9 mouse cellular contexts compared by ENCODE assay signal in the genomic region with DNA sequence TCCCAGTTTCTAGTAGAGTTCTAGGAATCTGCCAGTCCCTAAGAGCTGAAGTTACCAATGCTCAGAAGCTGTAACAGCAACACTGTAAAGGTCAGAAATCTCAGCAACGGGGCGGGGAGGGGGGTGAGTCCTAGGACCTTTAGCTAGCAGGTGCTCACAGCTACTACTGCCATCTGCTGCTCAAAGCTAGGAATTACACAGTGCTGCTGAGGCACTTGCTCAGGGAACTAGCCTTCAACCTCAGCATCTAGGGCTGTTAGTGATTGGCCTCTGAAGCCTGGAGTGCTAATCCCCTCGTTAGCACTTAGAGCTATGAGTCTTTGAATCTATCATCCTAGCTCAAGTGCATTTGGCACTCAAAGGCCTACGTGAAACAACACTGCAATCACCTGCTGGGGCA. TPM values are rescaled to one million over a fixed set of nuclear protein-coding genes. Genes with fewer than 3 reads are reported as not detected.
DNase-seq lines count a peak whose midpoint lies in the region; ATAC-seq lines count a peak whose summit lies in the region.
"Had no signal": no experiment of that assay in that cellular context is flagged by ENCODE, and none has a peak within 500 bp of the region (broad histone marks: within the 10 kb centered on the region; RNA-seq: fewer than 3 reads in every experiment).

No protein-coding gene starts in this region.

- intact Hi-C loops in heart, postnatal 10 days (cut with DNase I), result no loop called here

- H3K27me3 ChIP-seq in heart, embryonic 12.5 days (replicated peaks), result no peaks in the 10 kb centered on the region
- no peaks in the 10 kb centered on the region for H3K27me3 ChIP-seq in limb, embryonic 11.5 days (ENCODE audit: control insufficient read depth, insufficient read depth, low read length)
- H3K27me3 ChIP-seq in neural tube, embryonic 12.5 days (replicated peaks), result no peaks in the 10 kb centered on the region
- H3K27me3 ChIP-seq: limb, embryonic 12.5 days had no signal

- ATAC-seq in heart, embryonic 12.5 days (ENCODE audit: insufficient number of reproducible peaks, low FRiP score), result no peak
- no peak for ATAC-seq in limb, embryonic 11.5 days (ENCODE audit: insufficient number of reproducible peaks, low FRiP score, low TSS enrichment, low read depth)
- ATAC-seq in neural tube, embryonic 12.5 days (ENCODE audit: low FRiP score, low read depth), result peak; percentile 53; the same call in 1 of the 2 replicates

- 14% methylated on average over 4 of the region's 4 CpGs for WGBS in heart, embryonic 12.5 days
- WGBS in limb, embryonic 11.5 days, result 12% methylated on average over 4 of the region's 4 CpGs
- WGBS in neural tube, embryonic 12.5 days, result 19% methylated on average over 4 of the region's 4 CpGs

- no peak overlapping the region for H3K27ac ChIP-seq in heart, embryonic 12.5 days (ENCODE audit: poor library complexity, severe bottlenecking)
- H3K27ac ChIP-seq in limb, embryonic 11.5 days (replicated peaks; ENCODE audit: low read depth, low read length), result no peak overlapping the region
- H3K27ac ChIP-seq in neural tube, embryonic 12.5 days, result no peak overlapping the region
- H3K27ac ChIP-seq: limb, embryonic 12.5 days had no signal

- no peak overlapping the region for H3K4me2 ChIP-seq in heart, embryonic 12.5 days
- H3K4me2 ChIP-seq in limb, embryonic 11.5 days (ENCODE audit: low read depth, severe bottlenecking), result no peak overlapping the region
- H3K4me2 ChIP-seq in neural tube, embryonic 12.5 days (replicated peaks), result no peak overlapping the region
- H3K4me2 ChIP-seq: limb, embryonic 12.5 days had no signal

- H3K9ac ChIP-seq in heart, embryonic 12.5 days, result no peak overlapping the region
- H3K9ac ChIP-seq in limb, embryonic 11.5 days (ENCODE audit: low read length), result no peak overlapping the region
- H3K9ac ChIP-seq in neural tube, embryonic 12.5 days, result no peak overlapping the region
- H3K9ac ChIP-seq: limb, embryonic 12.5 days had no signal

- no peaks in the 10 kb centered on the region for H3K4me1 ChIP-seq in heart, embryonic 12.5 days (replicated peaks)
- H3K4me1 ChIP-seq in limb, embryonic 11.5 days (ENCODE audit: control insufficient read depth, insufficient read depth, low read length), result no peaks in the 10 kb centered on the region
- H3K4me1 ChIP-seq in neural tube, embryonic 12.5 days, result no peaks in the 10 kb centered on the region

- no peak overlapping the region for H3K4me3 ChIP-seq in heart, embryonic 12.5 days
- H3K4me3 ChIP-seq in limb, embryonic 11.5 days (ENCODE audit: low read depth, low read length), result no peak overlapping the region
- no peak overlapping the region for H3K4me3 ChIP-seq in neural tube, embryonic 12.5 days
- H3K4me3 ChIP-seq: limb, embryonic 12.5 days had no signal

- H3K9me3 ChIP-seq in heart, embryonic 12.5 days (replicated peaks), result no peaks in the 10 kb centered on the region
- H3K9me3 ChIP-seq in limb, embryonic 11.5 days (ENCODE audit: control insufficient read depth, low read length), result no peaks in the 10 kb centered on the region
- H3K9me3 ChIP-seq in neural tube, embryonic 12.5 days, result no peaks in the 10 kb centered on the region
- H3K9me3 ChIP-seq: limb, embryonic 12.5 days had no signal

- DNase-seq in heart, adult 8-10 months (ENCODE audit: low spot score), result peak; percentile 18
- peak; percentile 44 for DNase-seq in NIH3T3 (ENCODE audit: low read depth)
- DNase-seq in cerebellum, postnatal 36 days, result peak; percentile 33 to 37
- DNase-seq in heart, postnatal 10 days, result peak; percentile 48 to 57
- DNase-seq in limb, embryonic 11.5 days (ENCODE audit: low spot score), result peak; percentile 71
- DNase-seq in urinary bladder, adult 18-20 months (ENCODE audit: low spot score in 2 of 2), result no peak

- H3K36me3 ChIP-seq in heart, embryonic 12.5 days, result 0 out of 2 replicates have a peak, but pooled peaks cover 3% of the 10 kb centered on the region
- H3K36me3 ChIP-seq in limb, embryonic 11.5 days (ENCODE audit: control insufficient read depth, insufficient read depth, low read length), result no peaks in the 10 kb centered on the region
- H3K36me3 ChIP-seq in neural tube, embryonic 12.5 days, result no peaks in the 10 kb centered on the region
- H3K36me3 ChIP-seq: limb, embryonic 12.5 days had no signal

RNA-seq across cellular contexts. Expression of gene Arl13b, which starts 14.4 kb away (rescaled TPM):
- 1 to 10 TPM; 5.0 to 7.9 (median 6.5) TPM for total RNA-seq in heart, adult 8-10 months (2022)
- polyA plus RNA-seq in heart, embryonic 12.5 days (2016; fragmentation: Nextera tagmentation; extraction: Ambion mirVana), result 9.7 and 10.4 TPM in 2 replicates
- 10 to 100 TPM in 1 of 2 experiments, 1 to 10 TPM in 1; 9.8 to 11.3 TPM for total RNA-seq in heart, postnatal 10 days (2021)
- 19.5 and 21.6 TPM in 2 replicates for polyA plus RNA-seq in limb, embryonic 11.5 days (2014; fragmentation: Nextera tagmentation; extraction: Ambion mirVana)
- 18.0 and 20.7 TPM in 2 replicates for polyA plus RNA-seq in neural tube, embryonic 12.5 days (2016; fragmentation: Nextera tagmentation; extraction: Ambion mirVana)

RNA-seq across cellular contexts. Expression of gene Stx19, which starts 18.0 kb away (rescaled TPM):
- not detected for total RNA-seq in heart, adult 8-10 months (2022)
- polyA plus RNA-seq in heart, embryonic 12.5 days (2016; fragmentation: Nextera tagmentation; extraction: Ambion mirVana), result 0.15 and 0.24 TPM in 2 replicates
- total RNA-seq in heart, postnatal 10 days (2021), result not detected
- 0.21 and 0.34 TPM in 2 replicates for polyA plus RNA-seq in limb, embryonic 11.5 days (2014; fragmentation: Nextera tagmentation; extraction: Ambion mirVana)
- polyA plus RNA-seq in neural tube, embryonic 12.5 days (2016; fragmentation: Nextera tagmentation; extraction: Ambion mirVana), result 0.65 and 0.77 TPM in 2 replicates

RNA-seq across cellular contexts. Expression of gene Pros1, which starts 21.6 kb away (rescaled TPM):
- total RNA-seq in heart, adult 8-10 months (2022), result 10 to 100 TPM; 14.0 to 19.0 (median 15.3) TPM
- 17.5 and 18.8 TPM in 2 replicates for polyA plus RNA-seq in heart, embryonic 12.5 days (2016; fragmentation: Nextera tagmentation; extraction: Ambion mirVana)
- total RNA-seq in heart, postnatal 10 days (2021), result 10 to 100 TPM; 24.4 to 27.8 TPM
- 16.6 and 17.3 TPM in 2 replicates for polyA plus RNA-seq in limb, embryonic 11.5 days (2014; fragmentation: Nextera tagmentation; extraction: Ambion mirVana)
- polyA plus RNA-seq in neural tube, embryonic 12.5 days (2016; fragmentation: Nextera tagmentation; extraction: Ambion mirVana), result 17.6 and 21.3 TPM in 2 replicates

RNA-seq across cellular contexts. Expression of gene Nsun3, which starts 45.9 kb away (rescaled TPM):
- total RNA-seq in heart, adult 8-10 months (2022), result 1 to 10 TPM; 6.3 to 9.6 (median 6.7) TPM
- polyA plus RNA-seq in heart, embryonic 12.5 days (2016; fragmentation: Nextera tagmentation; extraction: Ambion mirVana), result 8.1 and 8.6 TPM in 2 replicates
- 10 to 100 TPM; 10.3 to 11.9 TPM for total RNA-seq in heart, postnatal 10 days (2021)
- 8.3 and 10.1 TPM in 2 replicates for polyA plus RNA-seq in limb, embryonic 11.5 days (2014; fragmentation: Nextera tagmentation; extraction: Ambion mirVana)
- polyA plus RNA-seq in neural tube, embryonic 12.5 days (2016; fragmentation: Nextera tagmentation; extraction: Ambion mirVana), result 8.8 and 12.5 TPM in 2 replicates

Comparison
In these comparisons a context has a peak if more than half of its experiments do, and no peak if none do; other contexts are left out.
1. DNase-seq: peak in heart, adult 8-10 months (single experiment), NIH3T3 (single experiment), cerebellum, postnatal 36 days (2 of 2), heart, postnatal 10 days (2 of 2) and limb, embryonic 11.5 days (single experiment); none in urinary bladder, adult 18-20 months (0 of 2).